Mouse (Mus musculus) CH12.LX (cell line): ENCODE results near the gene Gm10643.

Experiments used
- CTCF ChIP-seq, 2 experiments: IDR thresholded peaks in 1 of 2; conservative IDR thresholded peaks in 1 of 2; 2 replicates each; pipeline ENCODE4 v1.5.1; 2011 to 2012; ENCODE audit warnings: low read depth in 2 of 2, low read length in 2 of 2, improper control_type of control experiment in 1 of 2, inconsistent platforms in 1 of 2, mild to moderate bottlenecking in 1 of 2, moderate library complexity in 1 of 2
- ETS1 ChIP-seq: conservative IDR thresholded peaks from 2 replicates; pipeline ENCODE4 v1.6.1; 2012; ENCODE audit warnings: low read depth, mild to moderate bottlenecking, inconsistent platforms, low read length, improper control_type of control experiment, moderate library complexity
- KAT2A ChIP-seq: IDR thresholded peaks from 2 replicates; pipeline ENCODE4 v1.6.1; 2012; ENCODE audit warnings: low read length, improper control_type of control experiment, inconsistent platforms; ENCODE audit not compliant: insufficient replicate concordance
- POLR2A ChIP-seq: IDR thresholded peaks from 2 replicates; pipeline ENCODE4 v1.6.1; 2011; ENCODE audit warnings: low read depth, mild to moderate bottlenecking, improper control_type of control experiment, low read length
- USF2 ChIP-seq: conservative IDR thresholded peaks from 2 replicates; pipeline ENCODE4 v1.6.1; 2011; ENCODE audit warnings: low read depth, low read length, improper control_type of control experiment
- ZNF384 ChIP-seq: IDR thresholded peaks from 2 replicates; pipeline ENCODE4 v1.6.1; 2012; ENCODE audit warnings: low read depth, low read length, improper control_type of control experiment, inconsistent platforms

DNA sequence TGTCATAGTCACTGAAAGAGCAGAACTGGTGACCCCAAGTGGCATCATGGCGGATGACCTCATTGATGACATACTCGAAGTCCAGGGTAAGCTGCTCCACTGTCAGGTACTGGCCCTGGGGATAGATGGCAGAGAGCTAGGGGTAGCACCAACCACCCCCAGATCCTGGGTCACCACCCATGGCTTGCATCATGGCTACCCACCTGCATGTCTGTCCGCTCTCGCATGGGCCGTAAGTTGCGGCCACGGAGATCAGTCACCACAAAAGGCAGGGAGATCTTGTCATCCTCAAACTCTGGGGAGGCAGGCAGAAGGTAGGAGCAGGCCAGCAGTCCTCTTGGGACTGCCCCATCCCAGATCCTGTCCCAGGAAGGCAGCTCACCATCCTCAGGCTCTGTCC lies 33.4 kb upstream of the Gm10643 start:
- TF ChIP-seq ETS1 (no peak), CTCF (conservative IDR thresholded peaks at IDR 0.05 in 1 of 2, IDR thresholded peaks at IDR 0.05 in 1 of 2; ENCODE audit: low read depth in 2 of 2, low read length in 2 of 2) (no peak), USF2 (no peak), KAT2A (no peak), ZNF384 (no peak), POLR2A (no peak)
